Mouse (Mus musculus): ENCODE data around the gene Adcy6. TPM values are rescaled to one million over a fixed set of nuclear protein-coding genes. Genes with fewer than 3 reads are reported as not detected.

Adcy6 gene
- 38.3 and 50.2 TPM in 2 replicates for polyA plus RNA-seq (2012; rRNA removed)

GRCm38 (mm10) chr15:98609331-98610130 lies at the start of gene Adcy6:
Gene Adcy6, minus strand, starts transcription at chr15:98610076.
- peak; percentile 95 for DNase-seq (ENCODE audit: low read depth)
- no peak for TF ChIP-seq CTCF (IDR thresholded peaks at IDR 0.05; ENCODE audit: borderline replicate concordance, extremely low read depth, insufficient read depth, insufficient read length)
- TF ChIP-seq POLR2A (IDR thresholded peaks at IDR 0.05; ENCODE audit: borderline replicate concordance, extremely low read depth, insufficient read depth, insufficient read length, poor library complexity, severe bottlenecking): peak; percentile 53; the same call in 1 of the 2 replicates

DNA sequence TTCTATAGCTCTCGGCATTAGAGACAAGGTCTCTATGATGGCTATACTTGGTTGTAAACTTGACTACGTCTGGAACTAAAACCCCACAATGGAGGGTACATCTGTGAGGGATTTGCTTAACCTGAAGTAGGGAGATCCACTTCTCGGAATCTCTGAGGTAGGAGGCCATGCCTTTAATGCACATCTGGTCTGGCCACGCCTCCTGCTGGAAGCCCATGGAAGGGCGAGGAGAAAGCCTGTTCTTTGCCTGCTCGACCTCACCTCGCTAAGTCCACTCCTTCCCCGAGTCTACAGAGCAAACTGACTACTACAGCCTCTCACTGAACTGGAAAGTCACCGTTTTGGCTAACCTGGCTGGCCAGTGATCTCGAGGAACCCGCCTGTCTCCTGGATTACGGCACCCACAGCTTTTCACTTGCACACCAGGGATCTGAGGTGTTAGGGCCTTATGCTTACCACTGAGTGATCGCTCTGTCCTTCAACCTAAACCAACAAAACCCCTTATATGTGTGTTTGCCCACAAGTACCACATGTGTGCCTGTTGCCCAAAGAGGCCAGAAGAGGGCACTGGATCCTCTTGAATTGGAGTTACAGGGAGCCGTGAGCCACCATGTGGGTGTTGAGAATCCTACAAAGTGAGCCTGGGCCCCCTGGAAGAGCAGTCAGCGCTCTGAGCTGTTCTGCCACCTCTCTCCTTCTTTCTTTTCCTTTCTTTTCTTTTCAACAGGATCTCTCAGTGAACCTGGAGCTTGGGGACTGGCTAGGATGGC lies 47.3 kb upstream of the Adcy6 start:
- TF ChIP-seq POLR2A (IDR thresholded peaks at IDR 0.05; ENCODE audit: borderline replicate concordance, extremely low read depth, insufficient read depth, insufficient read length, poor library complexity, severe bottlenecking) (no peak), CTCF (IDR thresholded peaks at IDR 0.05; ENCODE audit: borderline replicate concordance, extremely low read depth, insufficient read depth, insufficient read length) (peak; percentile 20; the same call in 1 of the 2 replicates)
- DNase-seq (ENCODE audit: low read depth): no peak

- no peak for TF ChIP-seq CTCF (IDR thresholded peaks at IDR 0.05; ENCODE audit: borderline replicate concordance, extremely low read depth, insufficient read depth, insufficient read length)
- no peak for TF ChIP-seq POLR2A (IDR thresholded peaks at IDR 0.05; ENCODE audit: borderline replicate concordance, extremely low read depth, insufficient read depth, insufficient read length, poor library complexity, severe bottlenecking)
- DNase-seq (ENCODE audit: low read depth): no peak
Measured at GRCm38 (mm10) chr15:98652174-98652573, 42.3 kb upstream of the Adcy6 start.

GRCm38 (mm10) chr15:98651431-98651830 lies 41.6 kb upstream of the Adcy6 start:
- no peak for DNase-seq (ENCODE audit: low read depth)
- TF ChIP-seq CTCF (IDR thresholded peaks at IDR 0.05; ENCODE audit: borderline replicate concordance, extremely low read depth, insufficient read depth, insufficient read length) (no peak), POLR2A (IDR thresholded peaks at IDR 0.05; ENCODE audit: borderline replicate concordance, extremely low read depth, insufficient read depth, insufficient read length, poor library complexity, severe bottlenecking) (no peak)

DNA sequence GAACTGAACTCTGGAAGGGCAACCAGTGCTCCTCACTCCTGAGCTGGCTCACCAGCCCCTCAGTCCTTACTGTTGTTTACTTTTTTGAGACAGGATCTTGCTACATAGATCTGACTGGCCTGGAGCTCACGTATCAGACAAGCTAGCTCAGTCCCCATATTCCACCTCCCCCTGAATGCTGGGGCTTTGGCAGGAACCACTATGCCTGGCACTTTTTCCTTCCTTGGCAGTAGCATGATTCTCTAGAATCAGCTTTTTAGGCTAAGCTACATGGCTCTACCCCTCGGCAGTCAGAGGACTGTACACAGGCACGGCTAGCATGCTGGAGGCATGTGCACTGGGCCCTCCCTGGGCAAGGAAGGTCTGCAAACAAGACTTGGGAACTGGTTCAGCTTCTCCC lies 38.2 kb upstream of the Adcy6 start:
- TF ChIP-seq CTCF (IDR thresholded peaks at IDR 0.05; ENCODE audit: borderline replicate concordance, extremely low read depth, insufficient read depth, insufficient read length) (no peak), POLR2A (IDR thresholded peaks at IDR 0.05; ENCODE audit: borderline replicate concordance, extremely low read depth, insufficient read depth, insufficient read length, poor library complexity, severe bottlenecking) (no peak)
- DNase-seq (ENCODE audit: low read depth): no peak

DNA sequence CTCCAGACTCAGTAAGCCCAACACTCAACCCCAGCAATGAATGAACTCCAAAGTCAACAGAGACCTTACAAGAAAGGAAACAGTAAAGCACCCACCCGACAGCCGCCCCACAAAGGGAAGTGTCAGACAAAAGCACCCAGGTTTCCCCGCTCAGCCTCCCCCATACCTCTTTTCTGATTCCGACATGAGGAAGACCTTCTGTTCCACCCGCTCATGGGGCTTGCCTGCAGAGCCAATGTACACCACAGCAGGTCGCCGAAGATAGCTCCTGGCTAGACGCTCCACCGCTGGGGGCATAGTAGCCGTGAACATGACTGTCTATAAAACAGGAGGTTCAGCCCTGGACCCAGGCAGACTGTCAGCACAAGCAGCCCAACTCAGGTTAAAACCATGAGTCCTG lies 37.4 kb upstream of the Adcy6 start:
- TF ChIP-seq POLR2A (IDR thresholded peaks at IDR 0.05; ENCODE audit: borderline replicate concordance, extremely low read depth, insufficient read depth, insufficient read length, poor library complexity, severe bottlenecking) (no peak), CTCF (IDR thresholded peaks at IDR 0.05; ENCODE audit: borderline replicate concordance, extremely low read depth, insufficient read depth, insufficient read length) (no peak)
- DNase-seq (ENCODE audit: low read depth): no peak

- DNase-seq (ENCODE audit: low read depth): no peak
- TF ChIP-seq CTCF (IDR thresholded peaks at IDR 0.05; ENCODE audit: borderline replicate concordance, extremely low read depth, insufficient read depth, insufficient read length): no peak
- TF ChIP-seq POLR2A (IDR thresholded peaks at IDR 0.05; ENCODE audit: borderline replicate concordance, extremely low read depth, insufficient read depth, insufficient read length, poor library complexity, severe bottlenecking): no peak
Measured at GRCm38 (mm10) chr15:98646737-98647136, 36.9 kb upstream of the Adcy6 start.

DNA sequence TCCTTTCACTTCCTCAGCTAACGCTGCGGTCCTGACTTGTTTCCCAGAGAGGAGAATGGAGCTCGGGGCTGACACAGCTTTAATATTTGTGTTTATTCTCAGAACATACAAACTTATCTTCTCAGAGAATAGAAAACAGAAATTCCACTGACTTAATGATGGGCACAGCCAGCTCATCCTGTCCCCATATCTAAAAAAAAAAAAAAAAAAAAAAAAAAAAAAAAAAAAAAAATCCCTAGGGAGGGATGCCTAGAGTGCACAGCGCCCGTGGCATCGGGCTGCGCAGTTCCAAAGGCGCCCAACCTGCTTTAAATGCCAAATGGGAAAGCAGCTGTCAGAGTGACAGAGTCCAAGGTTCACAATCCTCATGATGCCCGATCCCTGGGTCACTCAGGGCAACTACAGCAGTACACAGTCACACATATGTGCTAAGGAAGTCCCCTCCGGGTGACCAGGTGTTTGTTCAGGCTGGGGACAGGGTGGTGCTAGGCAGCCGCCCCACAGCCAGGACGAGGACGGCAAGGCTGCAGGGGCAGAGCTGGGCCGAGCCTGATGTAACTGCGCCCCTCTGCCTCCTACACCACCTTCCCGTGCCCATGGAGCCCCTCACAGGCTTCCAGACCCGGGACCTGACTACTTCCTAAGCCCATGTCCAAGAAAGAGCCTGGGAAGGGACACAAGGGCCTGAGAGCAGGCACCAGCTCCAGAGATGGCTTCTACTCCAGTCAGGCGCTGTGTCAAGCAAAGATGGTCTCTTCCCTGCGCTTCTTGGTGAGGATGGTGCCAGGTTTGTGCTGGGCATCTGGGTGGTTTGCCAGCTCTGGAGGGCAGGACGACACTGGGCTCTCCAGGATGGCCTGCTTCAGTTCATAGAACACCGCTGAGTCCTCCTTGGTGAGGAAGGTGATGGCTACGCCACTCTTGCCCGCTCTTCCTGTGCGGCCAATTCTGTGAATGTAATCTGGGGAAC lies 35.5 kb upstream of the Adcy6 start:
- no peak for DNase-seq (ENCODE audit: low read depth)
- no peak for TF ChIP-seq POLR2A (IDR thresholded peaks at IDR 0.05; ENCODE audit: borderline replicate concordance, extremely low read depth, insufficient read depth, insufficient read length, poor library complexity, severe bottlenecking)
- TF ChIP-seq CTCF (IDR thresholded peaks at IDR 0.05; ENCODE audit: borderline replicate concordance, extremely low read depth, insufficient read depth, insufficient read length): no peak

DNA sequence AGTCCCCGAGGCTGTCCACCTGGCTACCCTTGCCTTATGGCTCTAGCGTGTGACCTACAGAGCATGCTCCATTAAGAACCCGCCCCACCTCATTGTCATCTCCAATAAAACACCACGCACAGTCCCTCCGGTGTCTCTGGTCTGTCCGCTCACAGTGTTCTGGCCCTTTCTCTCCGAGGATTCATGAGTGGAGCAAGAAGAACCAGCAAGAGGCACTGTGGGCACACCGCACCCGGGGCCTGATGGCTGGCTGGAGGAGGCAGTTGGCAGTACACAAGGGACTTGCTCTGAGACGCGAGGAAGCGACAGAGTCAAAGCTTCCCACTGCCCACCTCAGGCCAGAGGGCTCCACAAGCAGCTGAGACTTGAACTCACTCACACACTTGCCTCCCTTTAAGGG lies 34.5 kb upstream of the Adcy6 start:
- TF ChIP-seq POLR2A (IDR thresholded peaks at IDR 0.05; ENCODE audit: borderline replicate concordance, extremely low read depth, insufficient read depth, insufficient read length, poor library complexity, severe bottlenecking) (no peak), CTCF (IDR thresholded peaks at IDR 0.05; ENCODE audit: borderline replicate concordance, extremely low read depth, insufficient read depth, insufficient read length) (no peak)
- no peak for DNase-seq (ENCODE audit: low read depth)

GRCm38 (mm10) chr15:98640157-98640556 lies 30.3 kb upstream of the Adcy6 start:
- TF ChIP-seq POLR2A (IDR thresholded peaks at IDR 0.05; ENCODE audit: borderline replicate concordance, extremely low read depth, insufficient read depth, insufficient read length, poor library complexity, severe bottlenecking) (no peak), CTCF (IDR thresholded peaks at IDR 0.05; ENCODE audit: borderline replicate concordance, extremely low read depth, insufficient read depth, insufficient read length) (no peak)
- no peak for DNase-seq (ENCODE audit: low read depth)
